Mouse (Mus musculus) common myeloid progenitor, adult 5-6 weeks (primary cell): ENCODE measurements around the gene Gm45844. TPM values are rescaled to one million over a fixed set of nuclear protein-coding genes. Genes with fewer than 3 reads are reported as not detected.
"Not testable (repeated sequence)": the region's sequence is repeated elsewhere in the genome, so short reads cannot be mapped to it uniquely, and the experiment has no call there.

Experiments
- ATAC-seq: replicated peaks from 2 replicates; pipeline ENCODE4 v1.8.0; 2016; ENCODE audit warnings: low read depth, mild to moderate bottlenecking, moderate TSS enrichment, inconsistent platforms; ENCODE audit not compliant: poor library complexity, severe bottlenecking
- total RNA-seq: library from RNA; stranded (forward); fragments of 200-1000, 187-1606 nt; gene quantifications from 2 replicates; pipeline ENCODE4 v1.2.3, GENCODE M21; 2017

Gm45844 gene
- total RNA-seq: 1.4 and 1.9 TPM in 2 replicates

DNA sequence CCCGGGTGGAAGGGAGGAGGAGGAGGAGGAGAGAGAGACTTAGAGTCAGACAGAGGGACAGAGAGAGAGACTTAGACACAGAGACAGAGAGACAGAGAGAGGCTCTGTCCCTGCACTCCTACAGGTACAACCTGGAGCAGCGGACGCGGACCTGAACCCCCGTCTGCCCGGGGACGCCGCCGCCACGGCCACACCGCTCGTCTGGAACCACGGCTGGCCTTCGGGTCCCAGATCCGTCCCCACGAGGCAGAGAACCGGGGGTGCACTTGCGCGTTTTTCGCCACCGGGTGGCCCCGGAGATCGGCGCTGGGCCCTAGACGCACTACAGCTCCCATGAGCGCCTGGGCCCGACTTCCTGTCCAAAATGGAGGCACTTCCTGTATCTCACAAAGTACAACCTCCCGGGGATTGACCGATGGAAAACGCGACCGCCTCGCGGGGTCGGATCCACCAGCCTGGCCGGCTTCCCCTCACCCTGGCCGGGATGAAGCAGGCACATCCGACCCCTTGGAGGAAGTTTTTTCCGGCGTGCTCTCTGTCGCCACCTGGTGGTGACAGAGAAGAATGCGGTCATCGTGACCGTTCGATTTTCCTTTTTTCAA is at the start of gene Gm45844:
TSS of gene Gm45844 (minus strand) at position 324 of the 602 bp plus-strand sequence.
- ATAC-seq: peak; percentile 96

GRCm38 (mm10) chr7:7295595-7295994 is 17.5 kb upstream of the Gm45844 start:
- peak; percentile 42 for ATAC-seq

DNA sequence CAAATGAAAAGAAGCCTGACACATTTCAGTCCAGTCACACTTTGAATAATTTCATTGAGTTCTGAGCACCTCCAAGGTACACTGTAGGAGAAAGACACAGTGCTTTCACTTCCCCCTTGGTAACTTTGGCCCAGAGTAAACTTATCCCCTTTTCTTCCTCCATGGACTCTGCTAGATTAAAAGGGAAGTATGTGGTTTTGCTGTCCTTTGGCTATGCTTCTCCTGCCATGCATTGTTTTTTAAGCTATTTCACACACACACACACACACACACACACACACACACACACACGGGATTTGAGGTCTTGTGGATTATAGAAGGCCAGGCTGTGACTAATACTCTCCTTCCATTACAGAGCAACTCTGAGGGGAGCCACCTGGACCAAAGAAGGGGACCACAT is 3.3 kb upstream of the Gm45844 start:
- peak; percentile 75 for ATAC-seq

DNA sequence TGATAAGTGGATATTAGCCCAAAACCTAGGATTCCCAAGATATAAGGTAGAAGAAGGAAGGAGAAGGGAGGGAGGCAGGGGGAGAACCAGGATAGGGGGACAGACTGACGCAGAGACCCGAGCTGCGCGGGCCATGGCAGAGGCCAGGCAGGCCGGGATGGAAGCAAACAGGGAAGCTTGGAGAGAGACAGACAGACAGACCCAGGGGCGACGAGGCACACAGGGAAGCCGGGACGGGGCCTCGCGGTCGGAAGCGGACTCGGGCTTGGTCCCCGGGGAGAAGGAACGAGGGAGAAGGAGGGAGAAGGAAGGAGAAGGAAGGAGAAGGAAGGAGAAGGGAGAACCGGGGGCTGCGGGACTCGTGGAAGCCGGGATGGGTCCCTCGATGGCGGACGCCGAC is 533 bp downstream of the Gm45844 start:
- peak; percentile 24; the same call in 1 of the 2 replicates for ATAC-seq

GRCm38 (mm10) chr7:7247228-7247627 is 30.9 kb downstream of the Gm45844 start, which contains the start of gene Vmn2r29:
Vmn2r29 (minus strand) TSS chr7:7247328.
- not testable (repeated sequence) for ATAC-seq

DNA sequence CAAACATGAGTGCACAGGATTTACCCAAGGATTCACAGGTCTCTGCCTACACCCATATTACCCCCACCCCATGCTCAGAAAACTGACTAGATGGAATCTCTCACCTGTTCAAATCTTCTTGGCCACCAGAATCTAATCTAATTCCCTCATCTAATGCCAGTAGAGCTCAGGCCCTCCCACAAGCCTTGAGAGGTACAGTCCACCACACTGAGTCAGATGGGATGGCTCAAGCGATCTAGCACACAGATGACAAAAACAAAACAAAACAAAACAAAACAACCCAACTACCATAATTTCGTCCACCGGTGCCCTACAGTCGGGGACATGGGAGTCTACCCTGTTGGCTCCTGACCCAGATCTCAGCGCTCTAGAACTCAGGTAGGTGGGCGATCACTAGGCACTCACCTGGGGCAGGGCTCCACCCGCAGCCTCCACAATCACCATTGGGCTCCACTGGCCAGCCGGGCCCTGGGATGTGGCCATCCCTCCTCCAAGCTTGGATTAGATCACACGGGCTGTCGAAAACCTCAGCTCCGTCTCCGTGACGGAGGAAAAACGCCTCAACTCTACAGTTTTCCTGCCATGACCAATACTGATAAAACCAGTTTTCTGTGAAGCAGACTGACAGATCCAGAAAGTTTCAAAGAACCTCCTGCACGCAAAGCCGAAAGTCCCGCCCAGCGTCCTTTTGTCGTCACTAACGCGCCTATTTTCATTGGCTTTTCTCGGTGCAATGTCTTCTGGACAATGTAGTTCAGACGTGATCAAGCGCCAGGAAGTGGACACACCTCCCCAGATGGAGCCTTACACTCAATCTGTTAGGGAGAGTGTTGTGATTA is 68.6 kb downstream of the Gm45844 start, which contains the start of gene Zfp772:
TSS of gene Zfp772 (minus strand) at position 686 of the 839 bp plus-strand sequence.
- ATAC-seq: 0 out of 2 replicates have a peak, but pooled peaks have one; percentile 47

DNA sequence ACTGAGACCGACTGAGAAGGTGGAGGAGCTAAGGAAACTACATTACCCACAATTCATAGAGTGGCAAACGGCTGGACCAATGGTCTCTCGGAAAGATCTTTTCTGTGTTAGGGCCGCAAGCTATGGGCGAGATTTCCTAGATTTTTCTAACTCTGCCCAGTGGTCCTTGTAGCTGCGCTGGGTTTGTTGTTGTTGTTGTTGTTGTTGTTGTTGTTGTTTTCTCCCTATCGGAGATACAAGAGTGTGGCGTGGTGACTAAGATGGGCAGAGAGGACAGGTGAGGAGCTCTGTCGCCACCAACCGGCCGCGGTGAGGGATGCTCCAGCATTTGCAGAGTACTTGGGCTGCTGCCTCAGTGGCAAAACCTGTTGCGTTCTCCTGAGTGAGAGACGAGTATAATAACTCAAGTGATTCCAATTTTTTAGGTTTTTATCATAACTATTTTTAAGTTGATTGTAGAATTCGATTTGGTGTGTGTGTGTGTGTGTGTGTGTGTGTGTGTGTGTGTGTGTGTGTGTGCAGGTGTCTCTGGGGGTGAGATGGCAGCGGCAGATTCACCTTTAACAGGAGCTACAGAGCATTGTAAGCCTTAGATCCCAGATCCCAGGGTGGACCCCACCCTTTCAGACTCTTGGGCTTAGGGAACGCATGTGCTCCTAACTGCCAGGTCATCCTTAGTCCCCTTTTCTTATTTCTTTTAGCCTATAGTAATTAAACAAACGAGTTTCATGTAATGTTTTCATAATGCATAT is 89.7 kb downstream of the Gm45844 start:
- ATAC-seq: peak; percentile 99

DNA sequence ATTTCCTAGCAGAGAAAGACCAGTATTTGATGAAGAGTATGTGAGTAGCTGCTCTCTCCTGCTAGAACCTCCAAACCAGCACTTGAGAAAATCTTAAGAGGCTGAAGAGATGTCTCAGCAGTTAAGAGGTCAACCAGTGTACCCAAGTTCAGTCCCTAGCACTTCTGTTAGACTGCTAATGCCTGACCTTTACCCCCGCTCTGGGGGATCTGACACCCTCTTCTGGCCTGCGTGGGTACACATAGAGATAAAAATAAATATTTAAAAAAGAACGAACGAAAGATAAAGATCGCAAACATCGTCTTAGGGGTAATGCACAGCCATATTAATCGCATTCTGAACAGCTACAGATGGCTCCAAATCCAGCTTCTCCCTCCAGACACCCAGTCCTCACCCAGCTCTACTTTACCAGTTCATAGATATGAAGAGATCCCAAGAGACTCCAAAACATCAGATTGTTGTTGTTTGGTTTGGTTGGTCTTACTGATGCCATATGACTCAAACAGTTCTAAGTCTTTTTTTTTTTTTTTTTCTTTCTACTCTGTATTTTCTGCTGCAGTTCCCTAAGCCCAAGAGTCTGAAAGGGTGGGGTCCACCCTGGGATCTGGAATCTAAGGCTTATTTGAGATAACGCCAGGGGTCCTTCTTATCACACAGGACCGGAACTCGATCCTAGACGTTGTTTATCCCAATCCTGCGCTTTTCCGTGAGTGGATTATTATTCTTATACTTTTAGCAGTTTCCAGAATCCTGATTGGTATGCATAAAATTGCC is 90.5 kb downstream of the Gm45844 start:
- peak; percentile 23 for ATAC-seq

DNA sequence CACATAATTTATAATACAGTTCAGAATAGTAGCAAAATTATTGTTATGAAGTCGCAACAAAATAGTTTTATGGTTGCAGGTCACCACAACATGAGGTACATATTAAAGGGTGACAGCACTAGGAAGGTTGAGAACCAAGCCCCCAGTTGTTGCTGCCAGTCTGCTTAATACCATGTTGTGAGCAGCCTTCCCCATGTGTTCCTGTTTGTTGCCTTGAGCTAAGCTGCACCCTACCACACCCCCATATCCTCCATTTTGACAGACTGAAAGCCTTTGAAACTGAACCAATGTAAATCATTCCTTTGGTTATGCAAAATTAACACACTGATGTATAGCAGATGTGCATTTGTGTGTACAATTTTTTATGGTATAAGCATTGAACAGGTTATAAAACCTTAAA is 92.2 kb downstream of the Gm45844 start:
- ATAC-seq: no peak

DNA sequence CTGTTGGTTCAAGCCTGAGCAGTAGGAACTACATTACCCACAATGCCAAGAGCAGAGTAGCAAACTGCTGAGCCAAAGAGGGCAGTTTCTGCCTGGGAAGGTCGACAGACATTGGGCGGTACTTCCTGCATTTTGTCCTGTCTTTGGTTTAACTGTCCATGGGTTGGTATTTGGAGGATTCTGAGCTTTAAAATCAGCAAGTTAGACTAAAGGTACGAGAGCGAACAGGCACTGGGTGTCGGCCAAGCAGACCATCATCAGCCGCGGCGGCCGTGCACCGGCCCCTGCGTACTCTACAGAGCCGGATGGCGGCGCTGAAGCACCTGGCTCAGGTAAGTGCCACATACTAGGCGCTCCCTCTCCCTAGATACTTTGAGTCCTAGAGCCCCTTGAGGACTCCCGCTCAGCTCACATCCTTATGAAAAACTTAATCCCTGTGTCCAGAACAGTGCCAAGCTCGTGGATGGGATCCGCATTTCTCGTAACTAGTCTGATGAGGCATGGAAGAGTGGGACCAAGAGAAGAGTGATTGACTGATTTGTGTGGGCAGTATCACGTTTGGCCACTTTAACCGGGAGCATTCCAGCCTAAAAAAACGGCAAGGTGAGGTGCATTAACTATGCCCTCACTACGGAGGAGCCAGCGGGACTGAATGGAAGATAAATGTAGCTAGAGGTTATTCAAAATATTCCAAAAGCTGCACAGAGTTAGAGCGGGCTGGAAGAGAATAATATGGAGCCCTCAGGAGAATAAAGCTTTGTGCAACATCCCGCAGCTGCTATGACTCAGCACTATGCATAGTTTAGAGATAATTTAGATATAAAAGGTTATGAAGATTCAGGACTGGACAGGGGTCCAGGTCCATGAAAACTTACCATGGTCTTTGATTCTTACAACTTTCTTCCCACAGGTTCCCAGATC is 106.6 kb downstream of the Gm45844 start, which contains the start of gene Zfp418:
TSS of gene Zfp418 (plus strand) at position 104 of the 921 bp plus-strand sequence.
- ATAC-seq: peak; percentile 100

Other genes with a start within 250 kb of the Gm45844 start
- gene Zfp954, start 156.8 kb downstream of the Gm45844 start, total RNA-seq: 11.7 and 16.0 TPM in 2 replicates
- gene Zfp773, start 141.5 kb downstream of the Gm45844 start, total RNA-seq: 2.5 and 3.0 TPM in 2 replicates
- gene Zfp418, start 107.0 kb downstream of the Gm45844 start, total RNA-seq: 3.1 and 3.8 TPM in 2 replicates
- 4.2 and 4.6 TPM in 2 replicates for gene Zfp772, start 68.3 kb downstream of the Gm45844 start, total RNA-seq
- 0.29 TPM in 1 of 2 replicates, not detected in the other for gene Vmn2r29, start 31.0 kb downstream of the Gm45844 start, total RNA-seq
- 30.1 and 44.2 TPM in 2 replicates for gene Clcn4, start 22.6 kb upstream of the Gm45844 start, total RNA-seq
- not detected in 2 replicates for gene Vmn2r30, start 59.3 kb upstream of the Gm45844 start, total RNA-seq
- gene Gm45783, start 96.3 kb upstream of the Gm45844 start, total RNA-seq: not detected in 2 replicates
- not detected in 2 replicates for gene Vmn2r31, start 121.4 kb upstream of the Gm45844 start, total RNA-seq
- not detected in 2 replicates for gene Vmn2r32, start 201.7 kb upstream of the Gm45844 start, total RNA-seq